Mouse (Mus musculus): ENCODE measurements around the gene Ergic3.

Gene Ergic3

DNA sequence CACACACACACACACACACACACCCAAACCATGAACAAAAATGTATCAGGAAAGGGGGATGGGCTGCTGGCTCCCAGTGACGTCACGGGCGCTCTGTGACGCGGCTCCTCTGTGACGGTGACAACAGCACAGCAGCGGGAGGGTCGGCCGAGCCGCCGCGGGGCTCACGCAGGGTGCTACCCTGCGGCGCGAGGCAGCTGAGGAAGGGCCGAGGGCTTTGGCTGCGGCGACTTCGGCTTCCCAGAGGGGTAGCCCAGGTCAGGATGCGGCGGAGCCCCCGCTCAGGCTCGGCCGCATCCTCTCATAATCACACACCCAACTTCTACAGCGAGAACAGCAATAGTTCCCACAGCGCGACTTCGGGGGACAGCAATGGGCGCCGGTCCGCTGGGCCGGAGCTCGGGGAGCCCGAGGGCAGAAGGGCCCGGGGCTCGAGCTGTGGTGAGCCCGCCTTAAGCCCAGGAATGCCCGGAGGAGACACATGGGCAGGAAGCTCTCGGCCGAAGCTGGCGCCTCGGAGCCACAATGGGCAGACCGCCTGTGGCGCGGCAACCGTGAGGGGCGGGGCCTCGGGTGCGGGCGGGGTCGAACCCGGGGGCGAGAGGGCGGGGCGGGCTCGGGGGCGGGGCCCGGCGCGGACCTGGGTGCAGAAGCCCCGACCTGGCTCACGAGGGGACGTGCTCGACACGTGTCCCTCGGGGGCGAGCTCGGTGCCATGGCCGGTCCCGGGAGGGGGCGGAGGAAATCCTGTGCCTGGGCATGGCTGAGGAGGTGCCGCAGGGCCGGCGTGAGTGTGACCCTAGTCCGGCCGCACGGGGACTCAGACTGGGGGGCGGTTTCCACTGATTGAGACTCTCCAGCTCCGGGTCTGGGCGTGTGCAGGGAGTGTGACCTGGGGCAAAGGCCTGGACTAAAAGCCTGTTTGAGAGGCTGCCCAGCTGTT lies 57.5 kb downstream of the Ergic3 start, which contains the start of gene Spag4:
TSS of gene Spag4 (plus strand) at position 77 of the 943 bp plus-strand sequence.
- in situ Hi-C loops (cut with MboI, MseI) = no loop called here

DNA sequence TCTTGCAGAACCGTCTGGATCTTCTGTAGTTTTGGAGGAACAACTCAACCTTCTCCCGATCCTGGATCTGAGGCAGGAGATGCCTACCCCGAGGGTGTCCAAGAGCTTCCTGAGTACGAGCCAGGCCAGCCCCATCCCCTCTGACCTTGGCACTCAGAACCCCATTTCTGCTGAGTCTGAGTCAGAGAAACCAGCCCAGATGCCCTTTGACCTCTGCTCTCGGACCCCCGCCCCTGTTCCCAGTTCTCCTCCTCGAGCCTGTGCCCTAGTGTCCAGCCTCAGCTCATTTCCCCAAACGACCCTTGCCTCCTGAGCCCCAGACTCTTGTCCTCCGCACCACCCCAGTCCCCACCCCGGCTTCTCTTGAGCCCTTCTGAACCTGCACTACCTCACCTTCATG lies 58.3 kb downstream of the Ergic3 start:
- in situ Hi-C loops (cut with MboI, MseI) = no loop called here
